Mouse (Mus musculus): ENCODE results near the gene Sergef.

DNA sequence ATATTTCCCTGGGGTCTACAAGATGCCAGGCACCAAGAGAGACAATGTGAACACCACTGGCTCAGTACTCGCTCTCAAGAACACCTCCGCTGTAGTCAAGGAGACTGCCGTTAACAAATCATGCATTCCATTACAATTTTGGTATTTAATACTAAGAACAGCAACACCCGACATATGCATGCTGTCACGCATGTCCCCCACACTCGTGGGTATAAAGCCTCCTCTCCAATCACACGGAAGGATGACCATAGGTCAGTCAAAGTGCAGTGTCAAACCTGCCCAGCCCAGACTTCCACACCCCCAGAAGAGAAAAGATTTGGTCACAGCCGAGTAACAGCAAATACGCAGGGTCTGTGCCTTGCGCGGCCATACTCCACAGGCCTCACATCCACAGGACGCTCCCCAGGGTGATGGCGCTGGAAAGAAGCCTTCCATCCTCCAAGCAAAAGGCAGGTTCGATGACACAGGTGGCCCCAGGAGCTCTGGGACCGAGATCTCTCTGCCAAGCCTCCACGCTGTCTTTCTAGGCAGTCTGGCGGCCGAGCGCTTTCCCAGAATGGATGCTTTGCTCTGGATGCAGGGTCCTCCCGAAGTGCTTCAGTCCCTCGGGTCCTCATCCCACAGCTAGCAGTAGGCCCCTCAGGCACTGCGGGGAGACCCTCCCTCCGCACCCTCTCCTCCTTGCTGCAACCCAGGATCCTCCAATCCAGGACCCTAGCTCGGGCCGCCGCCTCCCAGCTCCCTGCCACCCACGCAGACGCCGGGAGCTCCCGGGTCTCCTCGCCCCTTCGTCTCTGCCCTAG lies 517 bp downstream of the Sergef start:
- TF ChIP-seq TAL1 (IDR thresholded peaks at IDR 0.05; ENCODE audit: low read length) (no peak), GATA1 (IDR thresholded peaks at IDR 0.05; ENCODE audit: low read length) (no peak)

Measured in erythroblast, embryonic 14.5 days (primary cell).